Mouse (Mus musculus) limb, embryonic 14.5 days (tissue): ENCODE measurements around the gene Rbm8a2. TPM values are rescaled to one million over a fixed set of nuclear protein-coding genes. Genes with fewer than 3 reads are reported as not detected.

Experiments used
- ATAC-seq: fragments of 200-750 bp; cut with Nextera tagmentation; 2 replicates; pipeline ENCODE4 v1.8.0; 2017; ENCODE audit warnings: low read depth, moderate number of reproducible peaks, moderate TSS enrichment; ENCODE audit not compliant: low FRiP score
- DNase-seq: peaks from one replicate; pipeline ENCODE4 v3.0.0-alpha.2; 2015; ENCODE audit warnings: low spot score
- H3K27ac ChIP-seq: fragments of 300-500 bp; sonication (generic); replicated peaks from 2 replicates; pipeline ENCODE4 v1.5.1; 2014; ENCODE audit warnings: low read depth, mild to moderate bottlenecking, low read length, moderate library complexity, mixed read lengths
- H3K27me3 ChIP-seq: fragments of 300-500 bp; sonication (generic); 2 replicates; pipeline ENCODE4 v1.6.1; 2014; ENCODE audit warnings: low read length, mixed read lengths; ENCODE audit not compliant: control insufficient read depth, insufficient read depth
- H3K36me3 ChIP-seq: fragments of 300-500 bp; sonication (generic); 2 replicates; pipeline ENCODE4 v1.6.1; 2014; ENCODE audit warnings: mild to moderate bottlenecking, low read length, moderate library complexity, mixed read lengths; ENCODE audit not compliant: control insufficient read depth, insufficient read depth
- H3K4me1 ChIP-seq: fragments of 300-500 bp; sonication (generic); 2 replicates; pipeline ENCODE4 v1.6.1; 2014; ENCODE audit warnings: antibody characterized with exemption, low read length, mixed read lengths; ENCODE audit not compliant: control insufficient read depth, insufficient read depth
- H3K4me2 ChIP-seq: fragments of 300-500 bp; sonication (generic); replicated peaks from 2 replicates; pipeline ENCODE4 v1.6.1; 2014; ENCODE audit warnings: low read depth, mild to moderate bottlenecking, low read length, moderate library complexity; ENCODE audit not compliant: severe bottlenecking
- H3K4me3 ChIP-seq: fragments of 300-500 bp; sonication (generic); replicated peaks from 2 replicates; pipeline ENCODE4 v1.5.1; 2014; ENCODE audit warnings: low read length
- H3K9ac ChIP-seq: fragments of 300-500 bp; sonication (generic); 2 replicates; pipeline ENCODE4 v1.6.1; 2014; ENCODE audit warnings: mild to moderate bottlenecking, low read depth, low read length, moderate library complexity; ENCODE audit not compliant: severe bottlenecking
- H3K9me3 ChIP-seq: fragments of 300-500 bp; sonication (generic); 2 replicates; pipeline ENCODE4 v1.6.1; 2016; ENCODE audit warnings: low read length; ENCODE audit not compliant: control insufficient read depth
- POLR2A ChIP-seq: fragments of 200-500 bp; IDR thresholded peaks from 2 replicates; pipeline ENCODE4 v1.8.0; 2012; ENCODE audit warnings: inconsistent platforms, mild to moderate bottlenecking, moderate library complexity, borderline replicate concordance; ENCODE audit not compliant: insufficient read depth, insufficient read length; ENCODE audit errors: extremely low read depth
- WGBS: fragments of 180-500 bp; shearing (Covaris S2); extraction: QIAGEN DNeasy Blood & Tissue Kit; methylation state at CpG from one replicate; pipeline ENCODE4 v1.1.7; 2014; 5-methylcytosine and 5-hydroxymethylcytosine counted together
- polyA plus RNA-seq, 2 experiments: library from polyadenylated mRNA; depleted of rRNA in 1 of 2; stranded (reverse) in 1 of 2; unstranded in 1 of 2; fragments of >200 nt; fragmentation: Nextera tagmentation in 1 of 2; extraction: Ambion mirVana in 1 of 2; gene quantifications; 2 replicates each; pipeline versions ENCODE4 v1.2.1 to v1.2.3; 2012 to 2014

Rbm8a2 gene
- polyA plus RNA-seq, 2 experiments, result 0.13 to 0.37 TPM

GRCm38 (mm10) chr1:175950851-175951250 is 28.1 kb downstream of the Rbm8a2 start:
- DNase-seq (no peak), ATAC-seq (no peak)
- Histone ChIP-seq H3K9ac (no peak overlapping the region), H3K9me3 (no peaks in the 10 kb centered on the region), H3K27ac (no peak overlapping the region), H3K36me3 (no peaks in the 10 kb centered on the region), H3K27me3 (no peaks in the 10 kb centered on the region), H3K4me3 (no peak overlapping the region), H3K4me1 (no peaks in the 10 kb centered on the region), H3K4me2 (no peak overlapping the region)
- 82% methylated on average over 2 of the region's 2 CpGs for WGBS
- TF ChIP-seq POLR2A, result no peak

- no peak for ATAC-seq
These were observed 28.5 kb downstream of the Rbm8a2 start for GRCm38 (mm10) chr1:175950421-175950820.

GRCm38 (mm10) chr1:175946718-175947315 is 32.1 kb downstream of the Rbm8a2 start:
- no peak for TF ChIP-seq POLR2A
- Histone ChIP-seq H3K4me3 (no peak overlapping the region), H3K9ac (no peak overlapping the region), H3K27me3 (no peaks in the 10 kb centered on the region), H3K27ac (no peak overlapping the region), H3K9me3 (no peaks in the 10 kb centered on the region), H3K4me1 (no peaks in the 10 kb centered on the region), H3K4me2 (no peak overlapping the region), H3K36me3 (no peaks in the 10 kb centered on the region)
- DNase-seq (no peak), ATAC-seq (no peak)
- WGBS, result 65% methylated on average over 4 of the region's 4 CpGs

More at GRCm38 (mm10) chr1:175950421-175950820, 28.5 kb downstream of the Rbm8a2 start:
- no peaks in the 10 kb centered on the region for H3K9me3 ChIP-seq
- H3K36me3 ChIP-seq, result no peaks in the 10 kb centered on the region
- DNase-seq, result no peak
- 34% methylated on average over 3 of the region's 3 CpGs for WGBS
- no peaks in the 10 kb centered on the region for H3K27me3 ChIP-seq
- no peaks in the 10 kb centered on the region for H3K4me1 ChIP-seq
- H3K9ac ChIP-seq, result no peak overlapping the region
- H3K4me3 ChIP-seq, result no peak overlapping the region
- no peak overlapping the region for H3K27ac ChIP-seq
- no peak overlapping the region for H3K4me2 ChIP-seq
- no peak for TF ChIP-seq POLR2A

GRCm38 (mm10) chr1:175943168-175943567 is 35.7 kb downstream of the Rbm8a2 start:
- no peak for DNase-seq
- no peaks in the 10 kb centered on the region for H3K4me1 ChIP-seq
- H3K4me3 ChIP-seq, result no peak overlapping the region
- no peaks in the 10 kb centered on the region for H3K27me3 ChIP-seq
- no peak overlapping the region for H3K9ac ChIP-seq
- WGBS, result 91% methylated on average over 7 of the region's 7 CpGs
- no peaks in the 10 kb centered on the region for H3K9me3 ChIP-seq
- TF ChIP-seq POLR2A, result no peak
- ATAC-seq, result no peak
- no peaks in the 10 kb centered on the region for H3K36me3 ChIP-seq
- no peak overlapping the region for H3K4me2 ChIP-seq
- no peak overlapping the region for H3K27ac ChIP-seq

GRCm38 (mm10) chr1:175938731-175939130 is 40.2 kb downstream of the Rbm8a2 start:
- no peak for TF ChIP-seq POLR2A
- H3K27me3 ChIP-seq, result no peaks in the 10 kb centered on the region
- no peak overlapping the region for H3K4me2 ChIP-seq
- H3K9me3 ChIP-seq, result no peaks in the 10 kb centered on the region
- 85% methylated on average over 3 of the region's 3 CpGs for WGBS
- no peak for ATAC-seq
- H3K27ac ChIP-seq, result no peak overlapping the region
- no peak for DNase-seq
- no peaks in the 10 kb centered on the region for H3K36me3 ChIP-seq
- no peak overlapping the region for H3K4me3 ChIP-seq
- no peak overlapping the region for H3K9ac ChIP-seq
- no peaks in the 10 kb centered on the region for H3K4me1 ChIP-seq
